Mouse (Mus musculus) hindbrain, postnatal 0 days (tissue): ENCODE data around the gene Ccng1. TPM values are rescaled to one million over a fixed set of nuclear protein-coding genes. Genes with fewer than 3 reads are reported as not detected.
A peak's percentile ranks its signal among the peaks of the same experiment; 100 is the strongest.

Experiments used
- ATAC-seq: fragments of 200-750 bp; cut with Nextera tagmentation; 2 replicates; pipeline ENCODE4 v1.8.0; 2017; ENCODE audit warnings: mild to moderate bottlenecking, moderate TSS enrichment, moderate library complexity
- DNase-seq: peaks from one replicate; pipeline ENCODE4 v3.0.0-alpha.2; 2015; ENCODE audit warnings: low spot score
- H3K27ac ChIP-seq: fragments of 300-500 bp; sonication (generic); 2 replicates; pipeline ENCODE4 v1.5.1; 2014; ENCODE audit warnings: mild to moderate bottlenecking
- H3K27me3 ChIP-seq: fragments of 300-500 bp; sonication (generic); 2 replicates; pipeline ENCODE4 v1.6.1; 2014; ENCODE audit warnings: low read length, mixed read lengths; ENCODE audit not compliant: insufficient read depth
- H3K36me3 ChIP-seq: fragments of 300-500 bp; sonication (generic); 2 replicates; pipeline ENCODE4 v1.6.1; 2014; ENCODE audit warnings: low read length, mixed read lengths; ENCODE audit not compliant: insufficient read depth
- H3K4me1 ChIP-seq: fragments of 300-500 bp; sonication (generic); 2 replicates; pipeline ENCODE4 v1.6.1; 2014; ENCODE audit warnings: antibody characterized with exemption, low read length, mixed read lengths; ENCODE audit not compliant: insufficient read depth
- H3K4me2 ChIP-seq: fragments of 300-500 bp; sonication (generic); 2 replicates; pipeline ENCODE4 v1.6.1; 2014; ENCODE audit warnings: low read depth, mild to moderate bottlenecking, low read length, moderate library complexity, mixed read lengths
- H3K4me3 ChIP-seq: fragments of 300-500 bp; sonication (generic); 2 replicates; pipeline ENCODE4 v1.5.1; 2014; ENCODE audit warnings: low read length
- H3K9ac ChIP-seq: fragments of 300-500 bp; sonication (generic); replicated peaks from 2 replicates; pipeline ENCODE4 v1.6.1; 2014; ENCODE audit warnings: mild to moderate bottlenecking, low read length, moderate library complexity, mixed read lengths
- H3K9me3 ChIP-seq: fragments of 300-500 bp; sonication (generic); 2 replicates; pipeline ENCODE4 v1.6.1; 2016; ENCODE audit warnings: low read length, mixed read lengths
- CTCF ChIP-seq: IDR thresholded peaks from 2 replicates; pipeline ENCODE4 v1.5.1; 2016; ENCODE audit warnings: antibody characterized with exemption, control low read depth, low read depth
- WGBS: fragments of 180-500 bp; shearing (Covaris S2); extraction: QIAGEN DNeasy Blood & Tissue Kit; methylation state at CpG from one replicate; pipeline ENCODE4 v1.1.7; 2014; 5-methylcytosine and 5-hydroxymethylcytosine counted together
- polyA plus RNA-seq: library from polyadenylated mRNA; unstranded; fragments of >200 nt; fragmentation: Nextera tagmentation; extraction: Ambion mirVana; gene quantifications from 2 replicates; pipeline ENCODE4 v1.2.1, GENCODE M21; 2015
- total RNA-seq: library from RNA; depleted of rRNA; stranded (reverse); fragments of >200 nt; gene quantifications from 2 replicates; pipeline ENCODE4 v1.2.3, GENCODE M21; 2014; rRNA removed

Ccng1 gene
- total RNA-seq (49.0 and 51.9 TPM in 2 replicates), polyA plus RNA-seq (31.0 and 33.1 TPM in 2 replicates)

- Histone ChIP-seq H3K9me3 (no peaks in the 10 kb centered on the region), H3K9ac (peak within 1 kb of the TSS; percentile 78), H3K4me1 (peaks cover 6% of the 10 kb centered on the region), H3K4me2 (peak within 1 kb of the TSS; percentile 92), H3K36me3 (no peaks in the 10 kb centered on the region), H3K4me3 (peak within 1 kb of the TSS; percentile 90), H3K27me3 (no peaks in the 10 kb centered on the region), H3K27ac (peak within 1 kb of the TSS; percentile 62; the same call in 1 of the 2 replicates)
- DNase-seq (peak; percentile 96), ATAC-seq (peak; percentile 99)
- WGBS, result under 1% methylated on average over 25 of the region's 25 CpGs
- no peak for TF ChIP-seq CTCF
Observed at GRCm38 (mm10) chr11:40755109-40755627, at the start of gene Ccng1. Gene Ccng1, minus strand, starts transcription at chr11:40755311.

GRCm38 (mm10) chr11:40790307-40790706 is 35.2 kb upstream of the Ccng1 start:
- Histone ChIP-seq H3K9me3 (no peaks in the 10 kb centered on the region), H3K9ac (no peak overlapping the region), H3K4me3 (no peak overlapping the region), H3K27me3 (no peaks in the 10 kb centered on the region), H3K4me2 (no peak overlapping the region), H3K4me1 (no peaks in the 10 kb centered on the region), H3K27ac (no peak overlapping the region), H3K36me3 (no peaks in the 10 kb centered on the region)
- ATAC-seq (no peak), DNase-seq (no peak)
- TF ChIP-seq CTCF, result no peak
- 72% methylated on average over 5 of the region's 5 CpGs for WGBS

- H3K27me3 ChIP-seq, result no peaks in the 10 kb centered on the region
- H3K9me3 ChIP-seq, result no peaks in the 10 kb centered on the region
- WGBS, result 52% methylated on average over 4 of the region's 4 CpGs
- H3K9ac ChIP-seq, result no peak overlapping the region
- no peak overlapping the region for H3K4me2 ChIP-seq
- H3K4me1 ChIP-seq, result no peaks in the 10 kb centered on the region
- no peak overlapping the region for H3K27ac ChIP-seq
- DNase-seq (no peak), ATAC-seq (no peak)
- no peak overlapping the region for H3K4me3 ChIP-seq
- no peaks in the 10 kb centered on the region for H3K36me3 ChIP-seq
- no peak for TF ChIP-seq CTCF
Observed at GRCm38 (mm10) chr11:40789701-40790100, 34.6 kb upstream of the Ccng1 start.

GRCm38 (mm10) chr11:40786900-40787299 is 31.8 kb upstream of the Ccng1 start:
- H3K4me2 ChIP-seq, result no peak overlapping the region
- WGBS, result 74% methylated on average over 2 of the region's 2 CpGs
- H3K9ac ChIP-seq, result no peak overlapping the region

GRCm38 (mm10) chr11:40784326-40784725 is 29.2 kb upstream of the Ccng1 start:
- Histone ChIP-seq H3K9ac (no peak overlapping the region), H3K36me3 (no peaks in the 10 kb centered on the region), H3K27me3 (no peaks in the 10 kb centered on the region), H3K4me3 (no peak overlapping the region), H3K4me1 (no peaks in the 10 kb centered on the region), H3K9me3 (no peaks in the 10 kb centered on the region), H3K4me2 (no peak overlapping the region), H3K27ac (no peak overlapping the region)
- TF ChIP-seq CTCF, result no peak
- no peak for ATAC-seq
- 82% methylated on average over 8 of the region's 8 CpGs for WGBS
- DNase-seq, result no peak

More at GRCm38 (mm10) chr11:40786900-40787299, 31.8 kb upstream of the Ccng1 start:
- Histone ChIP-seq H3K4me3 (no peak overlapping the region), H3K27ac (no peak overlapping the region), H3K4me1 (no peaks in the 10 kb centered on the region), H3K27me3 (no peaks in the 10 kb centered on the region), H3K36me3 (no peaks in the 10 kb centered on the region), H3K9me3 (no peaks in the 10 kb centered on the region)
- ATAC-seq, result no peak
- TF ChIP-seq CTCF, result no peak
- DNase-seq, result no peak

- Histone ChIP-seq H3K9ac (no peak overlapping the region), H3K4me3 (no peak overlapping the region), H3K4me1 (no peaks in the 10 kb centered on the region), H3K27ac (no peak overlapping the region), H3K36me3 (no peaks in the 10 kb centered on the region), H3K27me3 (no peaks in the 10 kb centered on the region), H3K9me3 (no peaks in the 10 kb centered on the region), H3K4me2 (no peak overlapping the region)
- DNase-seq, result no peak
- TF ChIP-seq CTCF, result no peak
- 94% methylated on average over 1 of the region's 1 CpGs for WGBS
- no peak for ATAC-seq
Observed at GRCm38 (mm10) chr11:40783346-40783745, 28.2 kb upstream of the Ccng1 start.

- H3K27ac ChIP-seq, result no peak overlapping the region
- H3K27me3 ChIP-seq, result no peaks in the 10 kb centered on the region
- DNase-seq (no peak), ATAC-seq (no peak)
- WGBS, result 38% methylated on average over 2 of the region's 2 CpGs
- H3K4me2 ChIP-seq, result no peak overlapping the region
- no peak overlapping the region for H3K9ac ChIP-seq
- no peak overlapping the region for H3K4me3 ChIP-seq
- no peaks in the 10 kb centered on the region for H3K4me1 ChIP-seq
- H3K36me3 ChIP-seq, result no peaks in the 10 kb centered on the region
- TF ChIP-seq CTCF, result no peak
- H3K9me3 ChIP-seq, result no peaks in the 10 kb centered on the region
Observed at GRCm38 (mm10) chr11:40781857-40782256, 26.7 kb upstream of the Ccng1 start.
